Mouse (Mus musculus) olfactory bulb, adult 2 months (tissue): ENCODE data around the gene Apc2.

ENCODE experiments used
- CTCF ChIP-seq: fragments of 200-500 bp; IDR thresholded peaks from 2 replicates; pipeline ENCODE4 v1.5.1; 2012; ENCODE audit warnings: low read depth, mild to moderate bottlenecking, low read length, moderate library complexity; ENCODE audit not compliant: insufficient read depth
- POLR2A ChIP-seq: fragments of 200-500 bp; IDR thresholded peaks from 2 replicates; pipeline ENCODE4 v1.6.1; 2012; ENCODE audit warnings: mild to moderate bottlenecking, low read depth, low read length, moderate library complexity; ENCODE audit not compliant: insufficient read depth

- TF ChIP-seq CTCF (no peak), POLR2A (no peak)
These were observed 47.9 kb upstream of the Apc2 start for GRCm38 (mm10) chr10:80247849-80248248.
